Comparison of ENCODE assay signal across 25 mouse cellular contexts in the genomic region with DNA sequence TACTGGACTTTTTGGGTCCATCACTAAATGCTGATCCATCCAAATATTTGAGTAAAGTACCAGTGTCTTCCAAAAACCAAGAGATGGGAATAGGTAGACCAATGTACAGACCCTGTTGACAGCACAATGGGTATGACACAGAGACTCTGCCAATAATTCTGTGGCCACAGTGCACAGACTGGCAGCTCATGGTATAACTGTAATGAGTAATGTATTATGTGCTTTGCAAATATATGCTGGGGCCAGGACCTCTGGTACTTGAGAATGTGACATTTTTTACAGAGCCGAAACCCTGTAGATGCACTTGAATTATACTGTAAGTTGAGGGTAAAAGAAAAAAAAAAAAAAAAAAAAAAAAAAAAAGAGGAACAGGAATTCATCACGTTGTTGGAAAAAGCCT.
"Had no signal": no experiment of that assay in that cellular context is flagged by ENCODE, and none has a peak within 500 bp of the region (broad histone marks: within the 10 kb centered on the region; RNA-seq: fewer than 3 reads in every experiment).

No protein-coding gene starts in this region.

- H3K27ac ChIP-seq: gastrocnemius, adult 2 months; heart, embryonic 10.5 days; hindbrain, embryonic 10.5 days; hindbrain, embryonic 12.5 days; hindbrain, embryonic 14.5 days; intestine, embryonic 15.5 days; layer of hippocampus, adult 2 months; limb, embryonic 13.5 days; limb, embryonic 15.5 days had no signal

- H3K36me3 ChIP-seq: heart, embryonic 10.5 days; heart, embryonic 12.5 days; hindbrain, embryonic 10.5 days; hindbrain, embryonic 12.5 days; intestine, embryonic 15.5 days; limb, embryonic 13.5 days; limb, embryonic 15.5 days had no signal

- H3K4me2 ChIP-seq: heart, embryonic 12.5 days; hindbrain, embryonic 12.5 days; hindbrain, embryonic 14.5 days; intestine, embryonic 15.5 days; limb, embryonic 13.5 days; limb, embryonic 15.5 days had no signal

- H3K9ac ChIP-seq: heart, embryonic 12.5 days; hindbrain, embryonic 12.5 days; hindbrain, embryonic 14.5 days; intestine, embryonic 15.5 days; limb, embryonic 13.5 days; limb, embryonic 15.5 days had no signal

- H3K9me3 ChIP-seq: heart, embryonic 10.5 days; heart, embryonic 12.5 days; hindbrain, embryonic 10.5 days; hindbrain, embryonic 12.5 days; intestine, embryonic 15.5 days; limb, embryonic 13.5 days; limb, embryonic 15.5 days had no signal

- H3K27me3 ChIP-seq: heart, embryonic 12.5 days; hindbrain, embryonic 12.5 days; intestine, embryonic 15.5 days; limb, embryonic 13.5 days; limb, embryonic 15.5 days had no signal

- H3K4me1 ChIP-seq: heart, embryonic 10.5 days; heart, embryonic 12.5 days; hindbrain, embryonic 10.5 days; hindbrain, embryonic 12.5 days; intestine, embryonic 15.5 days; limb, embryonic 13.5 days; limb, embryonic 15.5 days had no signal

- H3K4me3 ChIP-seq: gastrocnemius, adult 2 months; heart, embryonic 10.5 days; heart, embryonic 12.5 days; hindbrain, embryonic 10.5 days; hindbrain, embryonic 12.5 days; intestine, embryonic 15.5 days; layer of hippocampus, adult 2 months; limb, embryonic 13.5 days; limb, embryonic 15.5 days had no signal

- ATAC-seq: hindbrain, embryonic 16.5 days; inflammation-experienced regulatory T-cells, adult 6 months; intestine, embryonic 15.5 days; intestine, postnatal 0 days had no signal

- DNase-seq: gastrocnemius, adult 2 months; gastrocnemius, postnatal 10 days; gastrocnemius, postnatal 25 days; heart, adult 18-20 months; heart, postnatal 10 days; heart, postnatal 4 days; kidney, adult 18-20 months; kidney, adult 8-10 months; kidney, postnatal 10 days; kidney, postnatal 25 days; kidney, postnatal 4 days; layer of hippocampus, postnatal 36 days; left cerebral cortex, postnatal 4 days had no signal
